Mouse (Mus musculus): ENCODE data around the gene Gm30302.
"Not testable (repeated sequence)": the region's sequence is repeated elsewhere in the genome, so short reads cannot be mapped to it uniquely, and the experiment has no call there.

The Gm30302 gene

DNA sequence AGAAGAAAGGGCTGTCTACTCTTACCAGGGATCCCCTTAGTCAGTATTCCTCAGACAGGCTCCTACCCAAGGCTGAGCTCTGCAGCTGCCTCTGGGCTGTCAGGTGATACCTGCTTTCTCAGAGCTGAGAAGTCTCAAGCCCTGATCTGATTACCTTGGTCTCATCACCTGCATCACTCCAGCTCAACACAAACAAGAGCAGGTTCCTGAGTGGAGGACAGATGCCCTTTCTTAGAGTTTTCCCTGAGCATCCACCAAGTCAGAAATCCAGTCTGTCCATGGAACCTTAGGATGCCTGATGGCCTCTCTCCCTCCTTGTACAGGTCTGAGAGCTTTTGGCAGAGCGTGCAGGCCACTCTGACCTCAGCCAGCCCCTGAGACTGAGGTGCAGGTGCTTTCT, at the start of gene Gm30302:
Gene Gm30302, minus strand, starts transcription at position 101 of the 400 bp plus-strand sequence.
- DNase-seq (ENCODE audit: low read depth): no peak

DNA sequence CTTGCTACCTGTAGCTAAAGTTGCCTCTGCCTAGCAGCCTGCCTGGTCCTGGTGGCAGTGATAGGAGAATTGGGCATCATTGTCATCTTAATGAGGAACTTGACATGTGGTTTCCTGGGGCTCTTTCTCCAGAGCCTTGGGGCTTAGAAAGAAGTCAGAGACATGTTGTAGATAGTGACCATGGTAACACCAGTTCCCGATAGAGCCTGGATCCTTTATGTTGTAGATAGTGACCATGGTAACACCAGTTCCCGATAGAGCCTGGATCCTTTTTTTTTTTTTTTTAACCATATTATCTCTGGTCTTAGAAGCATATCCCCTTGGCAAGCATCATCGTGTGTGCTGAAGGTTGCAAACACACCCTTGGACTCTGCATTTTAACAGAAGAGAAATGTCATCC, 48.0 kb upstream of the Gm30302 start:
- DNase-seq (ENCODE audit: low read depth): no peak

DNA sequence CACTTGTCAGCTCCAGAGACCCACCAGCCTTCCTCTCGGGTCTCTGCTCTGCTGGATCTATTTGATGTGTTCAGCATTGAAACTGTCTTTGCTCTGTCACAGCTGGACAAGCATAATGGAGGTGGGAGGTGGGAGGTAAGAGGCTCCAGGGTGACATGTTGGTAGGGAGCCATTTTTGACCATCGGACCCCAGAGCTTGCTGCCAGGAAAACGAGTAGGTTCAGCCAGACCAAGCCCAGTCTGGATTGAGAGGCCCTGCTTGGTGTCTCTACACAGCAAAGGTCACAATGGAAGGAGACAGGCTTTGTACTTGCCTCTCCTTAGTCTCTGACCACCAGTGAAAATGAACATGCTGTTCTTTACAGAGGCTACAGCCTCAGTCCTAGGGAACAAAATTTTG, 47.3 kb upstream of the Gm30302 start:
- no peak for DNase-seq (ENCODE audit: low read depth)

DNA sequence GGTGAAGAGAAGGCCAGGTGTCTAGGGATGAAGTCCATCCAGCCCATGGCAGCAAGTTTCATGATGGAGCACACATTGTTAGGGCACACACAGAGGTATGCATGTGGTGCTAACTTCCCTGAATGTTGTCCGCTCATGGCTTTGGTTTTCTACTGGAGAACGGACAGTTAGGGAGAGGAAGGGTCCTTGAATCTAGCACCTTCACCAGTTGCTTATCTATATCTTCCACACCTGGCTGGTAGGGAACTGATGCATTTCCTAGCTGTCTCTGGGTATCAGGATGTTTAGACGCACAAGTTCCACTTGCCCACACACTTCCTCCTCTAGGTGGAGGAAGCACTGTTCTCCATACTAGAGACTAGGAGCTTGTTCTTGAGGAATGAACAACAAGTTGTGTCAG, 46.9 kb upstream of the Gm30302 start:
- DNase-seq (ENCODE audit: low read depth): no peak

- DNase-seq (ENCODE audit: low read depth): no peak
Measured at GRCm38 (mm10) chr13:49844071-49844470, 45.3 kb upstream of the Gm30302 start.

DNA sequence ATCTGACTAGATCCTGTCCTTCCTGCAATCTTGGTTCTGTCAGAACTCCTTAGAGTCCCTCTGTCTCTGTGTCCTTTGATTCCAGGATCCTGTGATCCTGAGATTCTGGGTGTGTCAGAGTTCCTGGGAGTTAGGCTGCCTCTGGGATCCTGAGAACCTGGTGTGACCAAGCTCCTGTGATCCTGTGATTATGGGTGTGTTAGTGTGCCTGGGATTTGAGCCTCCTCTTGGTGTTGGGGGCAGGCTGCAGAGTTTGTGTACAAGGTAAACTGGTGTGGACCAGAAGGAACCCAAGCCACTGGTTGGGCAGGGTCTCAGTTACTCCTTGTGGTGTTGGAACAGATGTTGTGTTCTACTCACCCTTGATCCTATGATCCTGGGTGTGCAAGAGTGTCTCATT, 42.4 kb upstream of the Gm30302 start:
- no peak for DNase-seq (ENCODE audit: low read depth)

GRCm38 (mm10) chr13:49830355-49830754, 31.6 kb upstream of the Gm30302 start:
- DNase-seq (ENCODE audit: low read depth): no peak

GRCm38 (mm10) chr13:49825300-49825699, 26.5 kb upstream of the Gm30302 start:
- DNase-seq (ENCODE audit: low read depth): no peak

- DNase-seq (ENCODE audit: low read depth): no peak
Measured at GRCm38 (mm10) chr13:49814958-49815357, 16.2 kb upstream of the Gm30302 start.

GRCm38 (mm10) chr13:49814420-49814819, 15.6 kb upstream of the Gm30302 start:
- DNase-seq (ENCODE audit: low read depth): no peak

DNA sequence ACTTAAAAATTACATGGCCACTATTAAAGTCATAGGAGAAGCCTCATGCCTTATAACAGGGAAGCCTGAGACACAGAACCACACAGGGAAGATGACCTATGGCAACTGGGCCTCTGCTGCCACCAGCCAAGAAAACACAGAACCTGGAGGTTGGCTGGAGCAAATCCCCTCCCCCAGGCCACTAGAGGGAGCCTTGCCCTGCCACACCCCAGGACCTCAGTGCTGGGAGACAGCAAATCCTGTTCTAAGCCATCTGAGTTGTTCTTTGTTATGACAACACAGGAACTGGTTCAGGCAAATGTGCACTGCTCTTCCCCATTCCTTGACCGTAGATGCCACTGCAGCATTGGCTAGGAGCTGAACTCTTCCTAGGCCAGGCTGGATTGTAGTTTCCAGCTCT, 8.3 kb upstream of the Gm30302 start:
- DNase-seq (ENCODE audit: low read depth): no peak

- no peak for DNase-seq (ENCODE audit: low read depth)
Measured at GRCm38 (mm10) chr13:49788563-49789393, 10.0 kb downstream of the Gm30302 start.

- DNase-seq (ENCODE audit: low read depth): no peak
Measured at GRCm38 (mm10) chr13:49783899-49784298, 14.9 kb downstream of the Gm30302 start.

DNA sequence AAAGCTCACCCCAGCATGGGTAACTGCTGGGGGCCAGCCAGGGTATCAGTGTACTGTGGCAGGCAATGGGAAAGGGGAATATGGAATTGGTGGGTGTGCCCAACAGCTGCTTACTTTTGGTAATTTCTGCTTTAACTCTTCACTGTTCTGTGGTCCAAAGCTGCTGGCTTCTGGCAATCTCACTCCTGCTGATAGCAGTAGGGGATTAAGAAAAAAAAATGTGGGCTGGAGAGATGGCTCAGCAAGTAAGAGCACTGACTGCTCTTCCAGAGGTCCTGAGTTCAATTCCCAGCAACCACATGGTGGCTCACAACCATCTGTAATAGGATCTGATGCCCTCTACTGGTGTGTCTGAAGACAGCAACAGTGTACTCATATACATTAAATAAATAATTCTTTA, 27.3 kb downstream of the Gm30302 start:
- not testable (repeated sequence) for DNase-seq (ENCODE audit: low read depth)

- no peak for DNase-seq (ENCODE audit: low read depth)
Measured at GRCm38 (mm10) chr13:49769111-49769510, 29.7 kb downstream of the Gm30302 start.

GRCm38 (mm10) chr13:49768048-49768447, 30.8 kb downstream of the Gm30302 start:
- DNase-seq (ENCODE audit: low read depth): no peak

- no peak for DNase-seq (ENCODE audit: low read depth)
Measured at GRCm38 (mm10) chr13:49766269-49766668, 32.5 kb downstream of the Gm30302 start.

- DNase-seq (ENCODE audit: low read depth): no peak
Measured at GRCm38 (mm10) chr13:49765306-49765705, 33.5 kb downstream of the Gm30302 start.

DNA sequence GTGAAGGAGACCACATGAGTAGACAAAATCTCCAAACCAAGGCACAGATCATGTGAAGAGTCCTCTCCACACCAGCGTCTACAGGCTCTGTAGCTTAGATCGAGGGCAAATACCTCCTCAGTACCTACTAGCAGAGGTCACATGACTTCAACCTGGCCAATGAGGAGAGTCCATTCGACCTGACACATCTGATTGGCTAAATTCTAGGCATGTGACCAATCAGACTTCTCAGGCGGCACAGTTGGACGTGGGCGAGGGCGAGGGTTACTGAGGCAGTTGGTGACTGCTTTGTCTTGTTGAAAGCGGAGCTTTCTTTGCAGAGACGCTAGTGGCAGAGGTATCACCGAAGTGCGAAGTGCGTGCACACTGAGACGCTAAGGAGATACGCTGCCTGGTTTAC, 36.6 kb downstream of the Gm30302 start:
- no peak for DNase-seq (ENCODE audit: low read depth)

DNA sequence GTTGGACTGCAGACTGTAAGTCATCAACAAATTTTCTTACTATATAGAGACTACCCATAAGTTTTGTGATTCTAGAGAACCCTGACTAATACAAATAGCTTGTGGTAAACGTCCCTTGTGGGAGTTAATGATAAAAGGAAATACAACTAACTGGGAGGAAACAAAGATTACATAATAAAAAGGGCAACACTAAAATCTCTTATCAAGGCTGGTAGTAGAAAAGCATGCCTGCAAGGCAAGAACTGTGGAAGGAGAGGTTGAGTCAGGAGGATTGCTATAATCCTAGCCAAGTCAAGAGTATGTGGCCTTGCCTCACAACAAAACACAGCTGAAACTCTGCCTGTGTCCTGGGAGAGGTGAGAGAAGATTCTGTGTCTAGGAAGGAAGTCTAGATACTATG, 38.1 kb downstream of the Gm30302 start:
- DNase-seq (ENCODE audit: low read depth): no peak

GRCm38 (mm10) chr13:49757966-49758365, 40.8 kb downstream of the Gm30302 start:
- no peak for DNase-seq (ENCODE audit: low read depth)

DNA sequence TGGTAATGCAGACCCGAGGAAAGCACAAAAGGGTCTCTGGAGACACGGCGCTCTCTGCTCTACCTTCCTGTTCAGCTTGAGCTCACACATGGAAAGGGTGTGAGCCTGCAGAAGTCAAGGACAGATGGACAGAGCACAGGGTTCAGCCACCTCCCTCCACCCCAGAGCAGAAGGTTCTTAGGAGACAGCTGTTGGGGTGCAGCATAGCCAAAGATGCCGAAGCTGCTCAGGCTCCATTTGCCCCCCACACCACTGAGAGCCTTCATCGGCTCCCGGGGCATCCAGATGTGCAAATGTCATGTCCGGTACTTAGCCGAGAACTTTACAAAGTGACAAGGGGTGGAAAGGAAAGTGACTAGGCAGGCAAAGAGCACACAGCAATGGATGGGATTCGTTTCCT, 42.2 kb downstream of the Gm30302 start:
- no peak for DNase-seq (ENCODE audit: low read depth)

- DNase-seq (ENCODE audit: low read depth): no peak
Measured at GRCm38 (mm10) chr13:49741285-49742040, 57.3 kb downstream of the Gm30302 start.

Measured in NIH3T3 (cell line).